ENCODE assay signal across 8 mouse cellular contexts in the genomic region with DNA sequence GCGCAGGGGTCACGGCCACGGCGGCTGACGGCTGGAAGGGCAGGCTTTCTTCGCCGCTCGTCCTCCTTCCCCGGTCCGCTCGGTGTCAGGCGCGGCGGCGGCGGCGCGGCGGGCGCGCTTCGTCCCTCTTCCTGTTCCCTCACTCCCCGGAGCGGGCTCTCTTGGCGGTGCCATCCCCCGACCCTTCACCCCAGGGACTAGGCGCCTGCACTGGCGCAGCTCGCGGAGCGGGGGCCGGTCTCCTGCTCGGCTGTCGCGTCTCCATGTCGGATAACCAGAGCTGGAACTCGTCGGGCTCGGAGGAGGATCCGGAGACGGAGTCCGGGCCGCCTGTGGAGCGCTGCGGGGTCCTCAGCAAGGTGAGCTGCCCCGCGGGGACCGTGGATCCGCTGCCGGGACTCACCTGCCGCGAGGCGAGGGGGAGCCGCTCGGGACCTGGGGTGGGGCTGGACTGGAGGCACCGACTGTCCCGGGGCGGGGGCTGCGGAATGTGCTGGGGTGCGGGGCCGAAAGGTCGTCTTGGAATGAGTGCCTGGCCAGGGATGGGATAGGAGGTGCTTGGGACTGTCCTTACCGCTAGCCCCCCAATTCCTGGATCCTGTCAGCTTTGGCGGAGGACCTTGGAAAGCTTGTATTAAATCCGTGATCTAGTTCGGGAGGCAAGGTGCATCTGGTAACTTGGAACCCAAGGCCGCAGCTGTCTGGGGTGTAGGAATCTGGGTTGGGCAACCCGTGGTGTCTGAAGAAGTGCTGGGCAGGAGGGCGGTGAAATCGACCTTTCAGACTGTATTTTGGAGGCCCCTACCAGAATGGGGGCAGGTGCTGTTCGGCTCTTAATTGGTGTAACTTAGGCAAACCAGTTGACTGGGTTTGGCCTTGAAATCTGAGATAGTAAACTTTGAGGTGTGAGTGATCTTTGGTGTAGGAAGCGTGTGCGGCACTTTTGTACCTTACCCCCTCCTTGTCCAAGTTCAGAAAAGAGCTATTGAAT. TPM values are rescaled to one million over a fixed set of nuclear protein-coding genes. Genes with fewer than 3 reads are reported as not detected.
A peak's percentile ranks its signal among the peaks of the same experiment; 100 is the strongest.
DNase-seq lines count a peak whose midpoint lies in the region; ATAC-seq and TF ChIP-seq lines count a peak whose summit lies in the region.

No protein-coding gene starts in this region.

- peak overlapping the region; percentile 84 for H3K4me3 ChIP-seq in forebrain, embryonic 14.5 days (ENCODE audit: low read depth, low read length)
- H3K4me3 ChIP-seq in hindbrain, postnatal 0 days (ENCODE audit: low read length) = peak overlapping the region; percentile 98
- peak overlapping the region; percentile 95 for H3K4me3 ChIP-seq in liver, embryonic 11.5 days (ENCODE audit: low read depth, low read length)

- H3K27me3 ChIP-seq in forebrain, embryonic 14.5 days (replicated peaks; ENCODE audit: control insufficient read depth, insufficient read depth, low read length) = no peaks in the 10 kb centered on the region
- no peaks in the 10 kb centered on the region for H3K27me3 ChIP-seq in hindbrain, postnatal 0 days (ENCODE audit: insufficient read depth, low read length)
- no peaks in the 10 kb centered on the region for H3K27me3 ChIP-seq in liver, embryonic 11.5 days (replicated peaks; ENCODE audit: control insufficient read depth, insufficient read depth, low read length)

- H3K9me3 ChIP-seq in forebrain, embryonic 14.5 days (replicated peaks; ENCODE audit: control insufficient read depth, low read length) = no peaks in the 10 kb centered on the region
- no peaks in the 10 kb centered on the region for H3K9me3 ChIP-seq in hindbrain, postnatal 0 days (ENCODE audit: low read length)
- no peaks in the 10 kb centered on the region for H3K9me3 ChIP-seq in liver, embryonic 11.5 days (ENCODE audit: control insufficient read depth, low read length)

- H3K9ac ChIP-seq in forebrain, embryonic 14.5 days (ENCODE audit: low read length) = peak overlapping the region; percentile 93
- peak overlapping the region; percentile 96 for H3K9ac ChIP-seq in hindbrain, postnatal 0 days (replicated peaks; ENCODE audit: low read length)
- H3K9ac ChIP-seq in liver, embryonic 11.5 days (ENCODE audit: low read depth, low read length) = peak overlapping the region; percentile 97

- peaks cover 4% of the 10 kb centered on the region for H3K4me1 ChIP-seq in forebrain, embryonic 14.5 days (ENCODE audit: control insufficient read depth, insufficient read depth, low read length)
- H3K4me1 ChIP-seq in hindbrain, postnatal 0 days (ENCODE audit: insufficient read depth, low read length) = no peaks in the 10 kb centered on the region; the same call in 1 of the 2 replicates
- H3K4me1 ChIP-seq in liver, embryonic 11.5 days (replicated peaks; ENCODE audit: control insufficient read depth, insufficient read depth, low read length) = peaks cover 6% of the 10 kb centered on the region; the same call in 1 of the 2 replicates

- no peaks in the 10 kb centered on the region for H3K36me3 ChIP-seq in forebrain, embryonic 14.5 days (ENCODE audit: control insufficient read depth, insufficient read depth, low read length)
- no peaks in the 10 kb centered on the region for H3K36me3 ChIP-seq in hindbrain, postnatal 0 days (ENCODE audit: insufficient read depth, low read length)
- H3K36me3 ChIP-seq in liver, embryonic 11.5 days (ENCODE audit: control insufficient read depth, insufficient read depth, low read length) = no peaks in the 10 kb centered on the region

- WGBS in forebrain, embryonic 14.5 days = under 1% methylated on average over 59 of the region's 73 CpGs
- WGBS in hindbrain, postnatal 0 days = 1% methylated on average over 67 of the region's 73 CpGs
- under 1% methylated on average over 71 of the region's 73 CpGs for WGBS in liver, embryonic 11.5 days

- H3K27ac ChIP-seq in forebrain, embryonic 14.5 days (ENCODE audit: low read depth, low read length) = peak overlapping the region; percentile 94
- H3K27ac ChIP-seq in hindbrain, postnatal 0 days = peak overlapping the region; percentile 97
- peak overlapping the region; percentile 86 for H3K27ac ChIP-seq in liver, embryonic 11.5 days (ENCODE audit: low read depth, low read length)

- peak; percentile 36 for ATAC-seq in activated CD4-positive, CD25-positive, alpha-beta regulatory T cell, adult 4 months
- peak; percentile 76 for ATAC-seq in forebrain, embryonic 14.5 days
- ATAC-seq in hindbrain, postnatal 0 days = 0 out of 2 replicates have a peak, but pooled peaks have one; percentile 3
- ATAC-seq in liver, embryonic 11.5 days (replicated peaks; ENCODE audit: low FRiP score) = peak; percentile 64

- H3K4me2 ChIP-seq in forebrain, embryonic 14.5 days (ENCODE audit: low read length) = peak overlapping the region; percentile 84
- peak overlapping the region; percentile 70 for H3K4me2 ChIP-seq in hindbrain, postnatal 0 days (ENCODE audit: low read depth, low read length)
- peak overlapping the region; percentile 67 for H3K4me2 ChIP-seq in liver, embryonic 11.5 days

- TF ChIP-seq CTCF in hindbrain, postnatal 0 days (IDR thresholded peaks at IDR 0.05; ENCODE audit: low read depth) = no peak

- peak; percentile 35 for DNase-seq in ovary, adult 18-20 months (ENCODE audit: low spot score)
- DNase-seq in ovary, postnatal 36 days (ENCODE audit: low spot score) = no peak
- peak; percentile 47 for DNase-seq in forebrain, embryonic 14.5 days (ENCODE audit: low spot score)
- peak; percentile 53 for DNase-seq in hindbrain, postnatal 0 days (ENCODE audit: low spot score)
- peak; percentile 74 for DNase-seq in liver, embryonic 11.5 days (ENCODE audit: low spot score)
- peak; percentile 41 for DNase-seq in naive thymus-derived CD4-positive, alpha-beta T cell, adult 2 months (ENCODE audit: low read depth)
- DNase-seq in urinary bladder, postnatal 36 days (ENCODE audit: low spot score in 2 of 2) = peak; percentile 48 to 62

RNA-seq across cellular contexts. Expression of a gene that starts 0.8 kb away (rescaled TPM):
- 1 to 10 TPM; 5.6 to 8.7 TPM for polyA plus RNA-seq in activated CD4-positive, CD25-positive, alpha-beta regulatory T cell, adult 4 months (2017; shearing (Covaris generic))
- 5.5 and 6.7 TPM in 2 replicates for polyA plus RNA-seq in forebrain, embryonic 14.5 days (2014; fragmentation: Nextera tagmentation; extraction: Ambion mirVana)
- total RNA-seq in hindbrain, postnatal 0 days (2014; rRNA removed) = 35.0 and 40.3 TPM in 2 replicates
- 8.7 and 9.5 TPM in 2 replicates for polyA plus RNA-seq in hindbrain, postnatal 0 days (2015; fragmentation: Nextera tagmentation; extraction: Ambion mirVana)
- polyA plus RNA-seq in liver, embryonic 11.5 days (2014; fragmentation: Nextera tagmentation; extraction: Ambion mirVana) = 8.1 and 9.0 TPM in 2 replicates

RNA-seq across cellular contexts. Expression of a gene that starts 0.8 kb away (rescaled TPM):
- polyA plus RNA-seq in activated CD4-positive, CD25-positive, alpha-beta regulatory T cell, adult 4 months (2017; shearing (Covaris generic)) = 10 to 100 TPM; 23.3 to 28.0 TPM
- 3.8 and 5.7 TPM in 2 replicates for polyA plus RNA-seq in forebrain, embryonic 14.5 days (2014; fragmentation: Nextera tagmentation; extraction: Ambion mirVana)
- total RNA-seq in hindbrain, postnatal 0 days (2014; rRNA removed) = 4.0 and 5.6 TPM in 2 replicates
- 4.4 and 4.6 TPM in 2 replicates for polyA plus RNA-seq in hindbrain, postnatal 0 days (2015; fragmentation: Nextera tagmentation; extraction: Ambion mirVana)
- 8.2 and 8.8 TPM in 2 replicates for polyA plus RNA-seq in liver, embryonic 11.5 days (2014; fragmentation: Nextera tagmentation; extraction: Ambion mirVana)

RNA-seq across cellular contexts. Expression of a gene that starts 52.7 kb away (rescaled TPM):
- not detected for polyA plus RNA-seq in activated CD4-positive, CD25-positive, alpha-beta regulatory T cell, adult 4 months (2017; shearing (Covaris generic))
- not detected in 2 replicates for polyA plus RNA-seq in forebrain, embryonic 14.5 days (2014; fragmentation: Nextera tagmentation; extraction: Ambion mirVana)
- not detected in 2 replicates for total RNA-seq in hindbrain, postnatal 0 days (2014; rRNA removed)
- polyA plus RNA-seq in hindbrain, postnatal 0 days (2015; fragmentation: Nextera tagmentation; extraction: Ambion mirVana) = not detected in 2 replicates
- not detected in 2 replicates for polyA plus RNA-seq in liver, embryonic 11.5 days (2014; fragmentation: Nextera tagmentation; extraction: Ambion mirVana)

Comparison
In these comparisons a context has a peak if more than half of its experiments do, and no peak if none do; other contexts are left out.
1. ATAC-seq: peak in every context shown above with its lines; median percentile 76 in forebrain, embryonic 14.5 days; 64 in liver, embryonic 11.5 days; 36 in activated CD4-positive, CD25-positive, alpha-beta regulatory T cell, adult 4 months; 3 in hindbrain, postnatal 0 days.